Mouse (Mus musculus) C2C12 (cell line): ENCODE measurements at regions not wholly inside any gene's neighbourhood (a gene's known extent, or its start where the extent isn't known, plus 50 kb on each side); places are given as distances from the start of the nearest gene placed in this dataset.

ENCODE experiments used
- CTCF ChIP-seq: IDR thresholded peaks from one replicate; pipeline ENCODE4 v1.5.1; 2011; ENCODE audit not compliant: control insufficient read depth, insufficient read depth, insufficient read length
- MAX ChIP-seq: IDR thresholded peaks from one replicate; pipeline ENCODE4 v1.6.1; 2011; ENCODE audit warnings: mild to moderate bottlenecking, control low read depth
- MYOD1 ChIP-seq: IDR thresholded peaks from one replicate; pipeline ENCODE4 v1.6.1; 2011; ENCODE audit warnings: low read depth; ENCODE audit not compliant: control insufficient read depth, insufficient read length
- MYOG ChIP-seq: IDR thresholded peaks from one replicate; pipeline ENCODE4 v1.6.1; 2011; ENCODE audit not compliant: control insufficient read depth, insufficient read length; ENCODE audit errors: extremely low read depth

DNA sequence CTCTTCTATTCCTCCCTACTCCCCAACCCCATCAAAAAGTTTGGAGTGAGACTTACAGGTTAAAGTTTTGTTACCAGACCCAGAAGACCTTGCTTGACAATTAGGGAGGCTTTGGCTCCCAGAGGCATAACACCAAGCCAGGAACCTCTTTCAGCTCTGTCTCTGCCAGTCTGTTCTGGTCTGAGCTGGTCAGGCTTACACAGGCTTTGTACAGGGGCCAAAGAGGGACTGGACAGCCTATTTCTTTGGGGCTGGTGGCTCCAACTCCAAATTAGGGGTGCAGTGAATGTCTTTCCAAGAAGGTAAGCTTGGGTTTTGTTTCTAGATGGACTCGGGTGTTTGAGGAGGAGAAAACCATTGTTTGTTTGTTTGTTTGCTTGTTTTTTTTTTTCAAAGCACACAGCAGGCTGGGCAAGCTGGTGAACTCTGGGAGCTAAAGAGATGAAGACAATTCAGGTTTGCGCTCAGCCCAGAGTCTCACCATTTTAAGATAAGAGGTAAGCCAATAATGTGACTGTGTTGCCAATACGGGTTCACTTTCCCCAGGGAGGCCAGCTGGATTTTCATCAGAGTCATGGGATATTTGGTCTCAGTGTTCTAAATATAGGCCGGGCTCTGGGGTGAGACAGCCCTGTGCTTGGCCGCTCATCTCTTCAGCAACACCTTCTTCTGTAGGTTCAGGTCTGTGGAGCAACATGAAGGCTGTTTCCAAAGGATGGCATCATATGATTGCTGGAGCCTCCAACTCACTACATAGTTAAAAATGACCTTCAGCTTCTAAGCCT is 62.2 kb upstream of the Igfbp5 start:
- no peak for TF ChIP-seq CTCF
- no peak for TF ChIP-seq MYOD1
- TF ChIP-seq MAX: no peak
- TF ChIP-seq MYOG: no peak
